Mouse (Mus musculus) hindbrain, embryonic 11.5 days (tissue): ENCODE measurements around the gene Oxld1. TPM values are rescaled to one million over a fixed set of nuclear protein-coding genes. Genes with fewer than 3 reads are reported as not detected.

Experiments
- ATAC-seq: fragments of 200-750 bp; cut with Nextera tagmentation; 2 replicates; pipeline ENCODE4 v1.8.0; 2017; ENCODE audit warnings: mild to moderate bottlenecking, moderate TSS enrichment, moderate library complexity; ENCODE audit not compliant: low FRiP score
- DNase-seq: peaks from one replicate; pipeline ENCODE4 v3.0.0-alpha.2; 2015; ENCODE audit warnings: low spot score
- H3K27ac ChIP-seq: fragments of 300-500 bp; sonication (generic); 2 replicates; pipeline ENCODE4 v1.5.1; 2014; ENCODE audit warnings: mild to moderate bottlenecking, low read depth, low read length
- H3K27me3 ChIP-seq: fragments of 300-500 bp; sonication (generic); 2 replicates; pipeline ENCODE4 v1.6.1; 2014; ENCODE audit warnings: mild to moderate bottlenecking, low read length, moderate library complexity, mixed read lengths; ENCODE audit not compliant: control insufficient read depth, insufficient read depth
- H3K36me3 ChIP-seq: fragments of 300-500 bp; sonication (generic); 2 replicates; pipeline ENCODE4 v1.6.1; 2014; ENCODE audit warnings: mild to moderate bottlenecking, low read length, moderate library complexity, mixed read lengths; ENCODE audit not compliant: control insufficient read depth, insufficient read depth
- H3K4me1 ChIP-seq: fragments of 300-500 bp; sonication (generic); replicated peaks from 2 replicates; pipeline ENCODE4 v1.6.1; 2014; ENCODE audit warnings: low read length, mixed read lengths; ENCODE audit not compliant: control insufficient read depth, insufficient read depth
- H3K4me2 ChIP-seq: fragments of 300-500 bp; sonication (generic); replicated peaks from 2 replicates; pipeline ENCODE4 v1.6.1; 2014; ENCODE audit warnings: mild to moderate bottlenecking, low read depth, low read length
- H3K4me3 ChIP-seq: fragments of 300-500 bp; sonication (generic); 2 replicates; pipeline ENCODE4 v1.5.1; 2014; ENCODE audit warnings: low read depth, low read length
- H3K9ac ChIP-seq: fragments of 300-500 bp; sonication (generic); 2 replicates; pipeline ENCODE4 v1.6.1; 2014; ENCODE audit warnings: low read depth, low read length
- H3K9me3 ChIP-seq: fragments of 300-500 bp; sonication (generic); 2 replicates; pipeline ENCODE4 v1.6.1; 2016; ENCODE audit warnings: low read length; ENCODE audit not compliant: control insufficient read depth
- WGBS: fragments of 180-500 bp; shearing (Covaris S2); extraction: QIAGEN DNeasy Blood & Tissue Kit; methylation state at CpG from one replicate; pipeline ENCODE4 v1.1.7; 2014; 5-methylcytosine and 5-hydroxymethylcytosine counted together
- polyA plus RNA-seq: library from polyadenylated mRNA; unstranded; fragments of >200 nt; fragmentation: Nextera tagmentation; extraction: Ambion mirVana; gene quantifications from 2 replicates; pipeline ENCODE4 v1.2.1, GENCODE M21; 2014

Gene Oxld1
- polyA plus RNA-seq, 1 experiment from 2014 or later: 13.1 TPM

DNA sequence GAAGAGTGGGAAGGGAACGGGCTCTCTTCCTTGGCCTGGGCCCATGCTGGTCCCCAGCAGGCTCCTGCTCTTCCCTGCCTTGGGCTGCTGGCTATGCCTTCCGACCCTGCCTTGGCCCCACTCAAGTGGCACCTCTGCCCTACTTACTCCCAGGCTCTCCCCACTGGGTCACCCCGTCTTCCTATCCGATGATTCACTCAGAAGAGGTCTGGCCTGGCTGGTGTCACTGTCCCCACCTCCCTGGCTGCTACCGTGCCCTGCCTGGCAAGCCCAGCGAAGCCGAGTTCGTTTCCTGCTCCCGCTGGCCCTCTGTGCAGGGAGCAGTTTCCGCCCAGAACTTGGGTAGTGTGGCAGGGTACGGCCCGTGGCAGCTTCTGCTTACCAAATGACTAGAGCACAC lies 40.4 kb upstream of the Oxld1 start:
- Histone ChIP-seq H3K4me1 (no peaks in the 10 kb centered on the region), H3K27me3 (no peaks in the 10 kb centered on the region), H3K36me3 (peaks cover 8% of the 10 kb centered on the region; the same call in 1 of the 2 replicates), H3K9me3 (no peaks in the 10 kb centered on the region), H3K4me3 (no peak overlapping the region), H3K4me2 (no peak overlapping the region), H3K9ac (no peak overlapping the region), H3K27ac (no peak overlapping the region)
- 92% methylated on average over 12 of the region's 12 CpGs for WGBS
- no peak for DNase-seq
- ATAC-seq: no peak

GRCm38 (mm10) chr11:120497436-120497835 lies 39.6 kb upstream of the Oxld1 start:
- ATAC-seq: no peak
- Histone ChIP-seq H3K36me3 (peaks cover 8% of the 10 kb centered on the region; the same call in 1 of the 2 replicates), H3K27me3 (no peaks in the 10 kb centered on the region), H3K4me3 (no peak overlapping the region), H3K9me3 (no peaks in the 10 kb centered on the region), H3K9ac (no peak overlapping the region), H3K4me1 (0 out of 2 replicates have a peak, but pooled peaks cover under 1% of the 10 kb centered on the region), H3K4me2 (no peak overlapping the region), H3K27ac (no peak overlapping the region)
- WGBS: 93% methylated on average over 3 of the region's 3 CpGs
- no peak for DNase-seq

GRCm38 (mm10) chr11:120493911-120494310 lies 36.0 kb upstream of the Oxld1 start:
- H3K27ac ChIP-seq: no peak overlapping the region
- no peaks in the 10 kb centered on the region for H3K27me3 ChIP-seq
- H3K9ac ChIP-seq: no peak overlapping the region
- H3K9me3 ChIP-seq: no peaks in the 10 kb centered on the region
- H3K4me2 ChIP-seq: no peak overlapping the region
- WGBS: 91% methylated on average over 3 of the region's 3 CpGs
- 0 out of 2 replicates have a peak overlapping the region, but pooled peaks have one; percentile 2 for H3K4me3 ChIP-seq
- peaks cover 8% of the 10 kb centered on the region; the same call in 1 of the 2 replicates for H3K36me3 ChIP-seq
- H3K4me1 ChIP-seq: peaks cover 9% of the 10 kb centered on the region
- ATAC-seq (no peak), DNase-seq (no peak)

- H3K9ac ChIP-seq: peak overlapping the region; percentile 68; the same call in 1 of the 2 replicates
- peak overlapping the region; percentile 96 for H3K4me2 ChIP-seq
- 0 out of 2 replicates have a peak overlapping the region, but pooled peaks have one; percentile 64 for H3K4me3 ChIP-seq
- H3K27ac ChIP-seq: no peak overlapping the region
- H3K9me3 ChIP-seq: no peaks in the 10 kb centered on the region
- peaks cover 8% of the 10 kb centered on the region; the same call in 1 of the 2 replicates for H3K36me3 ChIP-seq
- DNase-seq (no peak), ATAC-seq (no peak)
- H3K27me3 ChIP-seq: no peaks in the 10 kb centered on the region
- H3K4me1 ChIP-seq: peaks cover 9% of the 10 kb centered on the region
- 61% methylated on average over 3 of the region's 3 CpGs for WGBS
These were observed 35.5 kb upstream of the Oxld1 start for GRCm38 (mm10) chr11:120493351-120493750.

DNA sequence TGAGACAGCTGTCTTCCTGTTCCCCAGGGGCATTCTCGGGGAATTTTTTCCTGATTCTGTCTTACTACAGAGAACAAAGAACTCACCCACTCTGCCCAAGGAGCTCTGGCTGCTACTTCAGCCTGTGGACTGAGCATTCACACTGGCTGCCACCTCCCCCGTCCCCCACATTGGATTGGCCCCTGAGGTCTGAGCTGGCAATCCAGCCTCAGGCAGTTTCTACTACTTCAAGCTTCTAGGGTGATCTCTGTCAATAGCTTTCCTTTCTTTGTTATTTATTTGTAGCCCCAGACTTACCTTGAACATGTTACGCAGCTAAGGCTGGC lies 35.0 kb upstream of the Oxld1 start:
- H3K4me3 ChIP-seq: peak overlapping the region; percentile 64
- H3K36me3 ChIP-seq: peaks cover 8% of the 10 kb centered on the region; the same call in 1 of the 2 replicates
- peak overlapping the region; percentile 68; the same call in 1 of the 2 replicates for H3K9ac ChIP-seq
- no peak for ATAC-seq
- no peaks in the 10 kb centered on the region for H3K27me3 ChIP-seq
- H3K9me3 ChIP-seq: no peaks in the 10 kb centered on the region
- peak overlapping the region; percentile 96 for H3K4me2 ChIP-seq
- DNase-seq: no peak
- 0 out of 2 replicates have a peak overlapping the region, but pooled peaks have one; percentile 40 for H3K27ac ChIP-seq
- WGBS: 29% methylated on average over 3 of the region's 3 CpGs
- H3K4me1 ChIP-seq: peaks cover 9% of the 10 kb centered on the region

GRCm38 (mm10) chr11:120492024-120492877 lies 34.4 kb upstream of the Oxld1 start:
- Histone ChIP-seq H3K36me3 (peaks cover 4% of the 10 kb centered on the region; the same call in 1 of the 2 replicates), H3K9me3 (no peaks in the 10 kb centered on the region), H3K27ac (peak overlapping the region; percentile 40), H3K27me3 (no peaks in the 10 kb centered on the region), H3K4me3 (peak overlapping the region; percentile 64), H3K9ac (peak overlapping the region; percentile 68), H3K4me2 (peak overlapping the region; percentile 96), H3K4me1 (peaks cover 9% of the 10 kb centered on the region)
- peak; percentile 41 for ATAC-seq
- WGBS: under 1% methylated on average over 48 of the region's 48 CpGs
- DNase-seq: peak; percentile 55

DNA sequence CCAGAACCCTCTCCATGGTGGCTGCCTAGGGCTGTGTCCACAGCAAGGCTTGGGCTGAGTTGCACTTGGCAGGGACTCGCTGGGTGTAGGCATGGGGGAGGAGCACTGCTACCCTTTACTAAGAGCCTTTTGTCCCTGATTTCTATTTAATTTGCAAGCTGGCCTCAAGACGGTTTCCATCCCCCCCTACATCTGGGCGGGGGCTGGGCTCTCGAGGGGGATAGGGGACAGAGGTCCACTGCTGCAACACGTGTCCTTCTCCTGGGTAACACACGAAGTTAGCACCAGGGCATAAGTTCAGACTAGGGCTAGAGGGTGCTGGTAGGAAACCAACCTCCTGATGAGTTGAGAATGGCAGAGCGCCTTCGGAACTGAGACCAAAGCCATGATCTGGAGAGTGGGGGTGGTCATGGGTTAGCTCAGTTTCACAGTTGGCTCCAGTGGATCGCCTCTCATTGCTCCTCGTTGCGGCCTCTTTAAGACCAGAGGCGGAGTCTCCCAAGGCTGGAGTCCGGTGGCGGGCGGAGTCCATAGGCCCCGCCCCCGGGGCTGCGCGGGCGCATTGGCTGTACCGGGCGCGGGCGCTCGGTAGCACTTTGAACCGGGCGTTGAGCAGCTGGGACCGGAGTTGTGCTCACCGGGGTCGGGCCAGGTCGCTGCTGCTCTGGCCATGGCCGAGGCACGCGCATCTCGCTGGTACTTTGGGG lies 33.6 kb upstream of the Oxld1 start, which contains the start of gene Slc25a10:
TSS of gene Slc25a10 (plus strand) at position 524 of the 707 bp plus-strand sequence.
- peak; percentile 94 for DNase-seq
- Histone ChIP-seq H3K27me3 (no peaks in the 10 kb centered on the region), H3K9ac (peak within 1 kb of the TSS; percentile 68), H3K27ac (peak within 1 kb of the TSS; percentile 60), H3K4me3 (peak within 1 kb of the TSS; percentile 64), H3K36me3 (peaks cover 4% of the 10 kb centered on the region; the same call in 1 of the 2 replicates), H3K4me1 (peaks cover 9% of the 10 kb centered on the region), H3K4me2 (peak within 1 kb of the TSS; percentile 96), H3K9me3 (no peaks in the 10 kb centered on the region)
- ATAC-seq: peak; percentile 90
- under 1% methylated on average over 35 of the region's 35 CpGs for WGBS

DNA sequence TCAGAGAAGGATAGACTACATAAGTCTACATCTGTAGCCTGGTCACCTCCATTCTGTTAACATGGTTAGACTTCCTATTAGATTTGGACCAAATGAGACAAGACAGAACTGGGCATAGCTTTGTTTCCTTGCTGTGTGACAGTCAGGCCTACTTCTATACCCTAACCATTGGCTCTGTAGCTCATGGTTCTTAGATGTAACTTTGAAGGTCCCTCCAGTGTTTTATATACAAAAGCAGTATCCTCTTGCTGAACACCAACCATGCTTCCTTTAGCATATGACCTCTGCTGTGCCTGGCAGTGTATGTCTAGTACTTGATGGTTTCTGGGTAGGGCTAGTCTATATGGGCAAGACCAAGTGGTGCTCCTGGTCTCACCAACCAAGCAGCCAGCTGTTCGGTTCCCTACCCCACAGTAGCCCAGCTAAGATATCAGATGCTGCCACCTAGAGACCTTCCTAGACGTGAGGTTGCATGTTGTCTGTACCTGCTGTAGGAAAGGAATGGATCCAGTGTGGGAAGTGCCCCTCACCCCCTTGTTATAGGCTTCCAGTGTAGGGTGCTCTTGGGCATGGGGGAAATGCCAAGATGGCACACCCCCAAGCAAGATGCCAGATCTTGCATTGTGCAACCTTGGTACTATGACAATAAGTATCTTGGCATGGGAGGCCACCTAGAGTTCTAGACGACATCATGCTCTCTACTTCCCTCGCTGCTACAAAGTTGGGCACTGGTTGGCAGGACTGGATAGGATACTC lies 32.6 kb upstream of the Oxld1 start:
- ATAC-seq: no peak
- DNase-seq: no peak
- H3K27me3 ChIP-seq: no peaks in the 10 kb centered on the region
- no peak overlapping the region for H3K4me3 ChIP-seq
- peak overlapping the region; percentile 32; the same call in 1 of the 2 replicates for H3K9ac ChIP-seq
- 32% methylated on average over 4 of the region's 4 CpGs for WGBS
- no peaks in the 10 kb centered on the region; the same call in 1 of the 2 replicates for H3K36me3 ChIP-seq
- peak overlapping the region; percentile 96; the same call in 1 of the 2 replicates for H3K4me2 ChIP-seq
- peaks cover 12% of the 10 kb centered on the region for H3K4me1 ChIP-seq
- H3K27ac ChIP-seq: peak overlapping the region; percentile 60; the same call in 1 of the 2 replicates
- no peaks in the 10 kb centered on the region for H3K9me3 ChIP-seq
